Mouse (Mus musculus) layer of hippocampus, adult 11-12 months (tissue): ENCODE data around the gene Ccr8.

Experiments
- DNase-seq: peaks from one replicate; pipeline ENCODE4 v3.0.0; 2022; ENCODE audit warnings: low spot score

Gene Ccr8

DNA sequence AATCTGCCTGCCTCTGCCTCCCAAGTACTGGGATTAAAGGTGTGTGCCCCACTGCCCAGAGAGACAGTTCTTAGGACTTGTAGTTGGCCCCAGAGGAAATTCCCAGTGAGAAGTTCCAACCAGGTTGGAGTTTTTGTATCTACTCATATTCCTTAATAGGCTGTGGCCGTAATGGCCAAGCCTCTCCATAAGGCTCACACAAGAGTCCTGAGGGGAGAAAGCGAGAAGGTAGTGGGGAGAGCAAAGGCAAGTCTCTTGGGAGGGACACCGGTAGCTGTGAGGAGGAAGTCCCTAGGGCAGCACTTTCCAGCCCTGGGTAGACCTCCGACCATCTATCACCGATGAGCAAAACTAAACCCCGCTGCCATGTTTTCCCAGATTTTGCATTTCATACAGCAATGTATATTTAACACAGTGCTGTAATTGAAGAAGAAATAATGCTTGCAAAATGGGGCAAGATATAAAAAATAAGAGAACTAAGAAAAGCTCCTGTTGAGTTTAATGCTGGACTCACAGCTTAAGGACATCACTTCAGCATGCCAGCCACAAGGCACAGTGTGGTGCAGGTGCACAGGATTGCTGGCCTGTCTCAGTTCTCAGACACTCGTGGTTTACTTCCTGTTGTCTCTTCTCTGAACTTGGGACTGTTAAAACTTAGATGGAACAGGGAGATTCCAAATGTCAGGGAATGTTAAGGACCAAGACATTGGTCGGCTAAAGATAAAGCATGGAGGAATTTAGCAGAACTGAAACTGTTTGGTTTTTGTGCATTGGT is 41.3 kb downstream of the Ccr8 start:
- no peak for DNase-seq

DNA sequence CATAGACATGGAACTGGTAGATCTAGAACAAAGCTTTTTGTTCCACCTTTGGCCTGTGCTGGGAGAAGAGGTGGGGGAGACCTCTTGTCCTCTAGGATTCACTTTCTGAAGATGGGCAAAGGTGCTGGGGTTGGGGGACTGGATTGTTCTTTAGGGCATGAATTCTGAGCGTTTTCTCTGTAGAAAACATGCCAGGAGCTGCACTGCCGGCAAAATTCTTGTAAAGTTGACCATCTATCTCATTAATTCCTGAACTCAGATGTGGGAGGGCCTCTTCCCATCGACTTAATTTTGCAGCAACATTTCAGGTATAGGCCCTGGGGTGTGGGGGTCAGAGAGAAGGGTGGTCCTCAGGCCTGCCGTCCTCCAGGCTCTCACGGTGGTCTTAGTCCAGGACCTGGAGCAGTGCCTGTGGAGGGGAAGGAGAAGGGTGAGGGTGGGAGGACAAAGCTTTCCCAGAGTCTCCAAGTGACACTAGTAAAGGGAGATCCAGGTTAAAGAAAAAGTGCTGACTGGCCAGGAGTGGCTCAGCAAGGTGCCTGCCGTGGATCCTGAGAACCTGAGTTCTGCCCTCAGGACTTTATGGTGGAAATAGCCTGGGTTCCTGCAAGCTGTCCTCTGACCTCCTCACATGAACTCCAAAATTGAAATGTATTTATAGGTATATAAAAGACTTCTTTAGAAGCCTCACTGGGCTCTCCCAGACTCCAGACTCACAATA is 42.0 kb downstream of the Ccr8 start:
- DNase-seq, result no peak

DNA sequence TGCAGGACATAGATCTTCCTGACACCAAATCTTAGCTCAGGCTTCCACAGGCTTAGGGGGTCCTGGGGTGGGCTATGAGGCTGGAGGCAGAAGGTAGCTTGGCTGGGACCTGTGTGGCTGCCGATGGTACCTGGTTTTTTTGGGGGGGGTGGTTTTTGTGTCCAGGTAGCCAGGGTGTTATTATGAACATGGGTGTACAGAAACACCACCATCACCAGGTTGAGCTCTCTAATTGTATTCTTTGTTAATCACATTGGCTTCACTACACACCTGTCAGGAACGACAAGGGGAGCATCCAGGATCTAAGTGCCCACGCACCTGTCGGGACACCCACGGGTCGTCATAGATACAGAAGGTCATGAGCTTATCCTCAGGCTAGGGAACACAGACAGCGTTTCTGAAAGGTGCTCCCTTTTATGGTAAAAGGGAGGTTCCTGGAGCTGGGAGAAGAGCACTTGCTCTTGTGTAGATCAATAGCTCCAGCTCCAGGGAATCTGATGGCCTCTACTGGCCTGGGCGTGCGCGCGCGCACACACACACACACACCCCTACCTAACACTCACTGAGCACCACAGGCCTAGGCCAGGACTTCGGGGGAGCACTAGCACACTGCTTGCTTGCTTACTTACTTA is 42.7 kb downstream of the Ccr8 start:
- DNase-seq, result no peak

DNA sequence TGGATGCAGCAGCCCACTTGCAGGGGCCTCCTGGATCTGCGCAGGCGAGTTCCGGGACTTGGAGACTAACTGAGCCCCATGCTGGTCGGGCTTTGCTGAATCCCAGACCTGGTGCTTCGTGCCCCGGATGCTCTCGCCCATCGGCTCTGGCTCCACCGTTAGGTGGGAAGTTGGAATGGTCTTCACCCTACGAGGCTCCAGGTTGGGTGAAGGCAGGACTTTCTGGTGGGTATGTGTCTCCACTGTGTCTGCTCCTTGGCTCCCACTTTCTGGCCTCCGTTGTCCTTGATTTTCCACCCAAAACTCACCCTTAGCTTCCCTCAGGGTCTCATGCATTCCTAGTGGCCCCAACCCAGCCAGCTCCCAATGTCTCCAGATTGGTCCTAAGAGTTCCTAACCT is 43.5 kb downstream of the Ccr8 start:
- DNase-seq, result no peak

DNA sequence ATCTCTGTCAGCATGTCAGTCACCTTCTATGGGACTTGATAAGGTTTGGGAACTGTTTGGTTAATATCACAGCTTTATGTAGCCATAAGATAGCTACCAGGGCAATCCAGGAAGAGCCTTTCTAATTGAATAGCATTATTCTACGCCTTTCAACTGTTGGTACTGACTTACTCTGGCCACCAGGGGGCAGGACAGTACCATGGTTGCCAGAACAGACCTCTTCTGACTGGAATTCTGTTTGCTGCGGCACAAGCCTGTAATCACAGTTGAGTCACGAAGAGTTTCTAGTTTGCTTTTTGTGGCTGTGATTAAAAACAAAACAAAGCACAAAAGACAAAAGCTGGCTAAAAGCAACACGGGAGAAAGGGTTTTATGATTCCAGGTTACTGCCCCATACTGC is 48.7 kb downstream of the Ccr8 start:
- peak; percentile 74 for DNase-seq

DNA sequence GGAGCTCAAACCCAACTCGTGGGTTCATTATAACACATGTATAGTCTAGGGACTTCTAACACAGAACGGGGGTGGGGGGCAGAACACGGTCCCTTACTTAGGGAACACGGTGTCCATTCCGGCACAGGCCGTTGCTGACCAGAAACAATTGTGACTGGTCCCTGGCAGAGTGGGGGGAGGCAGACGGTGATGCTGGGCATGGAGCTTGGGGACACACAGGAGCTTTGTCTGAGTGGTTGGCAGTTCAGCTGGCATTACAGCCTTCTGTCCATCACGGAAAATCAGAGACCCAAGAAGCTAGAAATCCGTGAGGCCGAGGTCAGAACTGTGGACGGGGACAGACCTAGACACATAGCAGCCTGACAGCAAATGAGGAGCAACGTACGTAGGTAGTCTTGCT is 52.6 kb downstream of the Ccr8 start:
- DNase-seq, result peak; percentile 58
